Mouse (Mus musculus) adrenal gland, postnatal 4 days (tissue): ENCODE measurements at regions not wholly inside any gene's neighbourhood (a gene's known extent, or its start where the extent isn't known, plus 50 kb on each side); places are given as distances from the start of the nearest gene placed in this dataset. TPM values are rescaled to one million over a fixed set of nuclear protein-coding genes. Genes with fewer than 3 reads are reported as not detected.

Experiments used
- DNase-seq, 2 experiments: peaks; one replicate each; pipeline ENCODE4 v3.0.0; 2021 to 2022; ENCODE audit warnings: low spot score in 2 of 2, mixed read lengths in 2 of 2
- microRNA-seq: library from miRNA; unstranded; fragments of <30 nt; microRNA quantifications from one replicate; pipeline ENCODE4 v1.2.0, GENCODE M21; 2021

DNA sequence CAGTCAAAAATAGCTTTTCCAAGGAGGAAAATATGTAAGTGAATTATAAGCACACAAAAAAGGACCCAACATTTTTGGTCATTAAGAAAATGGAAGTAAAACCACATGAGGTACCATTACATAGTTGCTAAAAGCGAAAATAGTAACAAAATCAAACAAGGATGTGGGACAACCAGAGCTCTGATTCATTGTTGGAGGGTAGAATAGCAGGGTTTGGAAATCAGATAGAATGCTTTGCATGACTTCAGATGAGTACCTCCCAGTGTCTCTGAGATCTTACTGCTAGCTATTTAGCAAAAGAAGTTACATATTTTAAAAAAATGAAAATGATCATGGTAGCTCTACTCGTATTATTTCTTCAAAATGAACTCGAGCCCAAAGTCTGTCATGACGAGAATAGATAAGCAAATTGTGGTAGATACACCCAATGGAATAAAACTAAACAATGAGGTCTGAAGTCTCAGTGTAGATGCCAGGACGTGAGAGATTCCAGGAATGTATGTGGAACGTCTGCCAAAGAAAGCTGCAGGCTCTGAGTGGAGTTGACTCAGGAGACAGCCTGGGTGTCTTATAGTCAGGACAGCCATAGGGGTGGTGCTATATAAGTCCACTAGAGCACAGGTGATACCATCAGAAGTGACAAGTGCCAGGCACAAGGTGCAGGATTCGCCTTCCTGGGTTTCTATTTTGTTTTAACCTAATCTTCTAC, 113.2 kb upstream of the Pbx1 start:
- DNase-seq, result no peak

DNA sequence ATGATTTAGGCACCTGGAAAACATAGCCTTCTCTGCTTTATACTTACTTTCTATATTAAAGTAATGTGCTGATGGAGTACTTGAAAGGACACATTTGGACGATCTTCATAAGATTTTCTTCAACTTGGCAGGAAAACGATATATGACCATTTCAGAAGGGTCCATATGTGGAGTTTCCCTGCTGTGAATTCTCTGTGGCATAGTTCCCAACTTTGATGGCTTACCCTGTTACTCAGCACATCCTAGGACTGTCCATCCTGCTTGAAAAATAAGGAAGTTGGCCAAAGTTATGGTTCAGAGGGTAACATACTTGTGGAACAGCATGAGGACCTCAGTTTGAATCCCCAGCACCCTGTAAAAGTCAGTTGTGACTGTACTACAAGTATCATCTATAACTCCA, 109.2 kb upstream of the Pbx1 start:
- DNase-seq, result no peak

DNA sequence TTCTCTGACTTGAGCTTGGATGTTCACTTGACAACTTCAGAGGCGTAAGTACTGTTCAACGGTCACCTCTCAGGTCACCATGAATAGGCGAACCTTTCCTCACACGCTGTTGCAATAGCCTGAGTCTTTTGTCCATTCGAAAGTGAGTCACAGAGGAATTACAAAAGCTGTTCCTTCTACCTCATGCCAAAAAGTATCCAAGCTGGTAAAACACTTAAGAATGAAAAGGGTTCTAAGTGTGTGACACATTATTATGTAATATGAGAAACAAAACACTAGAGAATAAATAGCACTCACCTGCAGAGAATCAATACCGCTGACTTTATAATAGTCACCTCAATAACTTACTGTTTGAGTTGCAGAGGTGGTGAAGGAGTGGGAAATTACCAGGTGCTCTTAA, 86.0 kb upstream of the Pbx1 start:
- no peak for DNase-seq

DNA sequence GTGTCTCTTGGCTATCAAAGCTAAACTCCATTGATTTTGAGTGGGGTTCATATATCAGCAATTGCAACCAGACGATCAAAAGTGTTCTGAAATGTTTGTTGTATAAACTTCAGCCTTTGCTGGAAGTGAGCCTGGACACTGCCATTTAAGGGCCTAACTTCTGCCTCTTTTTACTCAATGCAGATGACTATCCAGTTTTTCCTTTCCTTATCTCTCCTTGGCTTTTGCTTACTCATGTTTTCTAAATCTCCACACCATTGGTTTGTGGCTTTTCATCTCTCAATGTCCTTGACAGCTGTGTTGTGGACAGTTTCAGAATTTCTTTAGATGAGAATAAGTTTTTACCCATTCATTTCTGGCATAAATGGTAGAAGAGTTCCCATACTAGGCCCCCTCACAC, 74.3 kb upstream of the Pbx1 start:
- DNase-seq, result no peak

DNA sequence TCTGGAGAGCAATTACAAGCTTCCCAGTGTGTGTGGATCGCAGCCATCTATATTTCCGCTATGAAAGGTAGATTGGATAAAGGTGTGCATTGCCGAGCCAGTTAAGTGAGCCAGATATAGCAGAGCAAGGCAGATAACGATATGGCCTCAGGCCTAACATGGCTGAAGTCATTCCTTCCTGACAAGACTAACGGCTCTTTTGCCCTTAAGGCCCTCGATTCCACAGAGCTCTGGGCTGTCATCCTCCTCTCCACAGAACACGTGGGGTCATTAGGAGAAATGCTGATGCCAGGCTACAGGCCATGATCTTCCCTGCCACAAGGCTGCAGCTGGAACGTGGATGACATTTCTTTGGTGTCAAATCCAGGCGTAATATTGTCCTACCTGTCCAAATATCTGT, 72.7 kb upstream of the Pbx1 start:
- no peak for DNase-seq

DNA sequence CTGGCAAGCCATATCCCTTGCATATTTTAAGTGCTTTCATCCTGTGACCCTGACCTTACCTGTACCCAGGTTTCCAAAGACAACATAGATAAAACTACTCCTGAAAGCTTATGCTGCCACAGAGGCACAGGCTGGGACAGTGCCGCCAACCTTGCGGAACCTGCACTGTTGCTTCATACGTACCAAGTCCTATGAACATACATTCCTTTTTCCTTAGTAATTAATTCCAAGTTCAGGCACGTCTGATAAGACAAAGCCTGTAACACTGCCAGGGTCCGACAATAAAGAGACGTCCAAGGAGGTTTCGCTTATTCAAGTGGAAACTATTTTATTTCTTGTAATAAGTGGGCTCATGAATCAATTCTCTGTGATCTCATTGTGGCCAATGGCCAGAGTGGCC, 70.2 kb upstream of the Pbx1 start:
- DNase-seq, result peak in 1 of 2 experiments; percentile 6

DNA sequence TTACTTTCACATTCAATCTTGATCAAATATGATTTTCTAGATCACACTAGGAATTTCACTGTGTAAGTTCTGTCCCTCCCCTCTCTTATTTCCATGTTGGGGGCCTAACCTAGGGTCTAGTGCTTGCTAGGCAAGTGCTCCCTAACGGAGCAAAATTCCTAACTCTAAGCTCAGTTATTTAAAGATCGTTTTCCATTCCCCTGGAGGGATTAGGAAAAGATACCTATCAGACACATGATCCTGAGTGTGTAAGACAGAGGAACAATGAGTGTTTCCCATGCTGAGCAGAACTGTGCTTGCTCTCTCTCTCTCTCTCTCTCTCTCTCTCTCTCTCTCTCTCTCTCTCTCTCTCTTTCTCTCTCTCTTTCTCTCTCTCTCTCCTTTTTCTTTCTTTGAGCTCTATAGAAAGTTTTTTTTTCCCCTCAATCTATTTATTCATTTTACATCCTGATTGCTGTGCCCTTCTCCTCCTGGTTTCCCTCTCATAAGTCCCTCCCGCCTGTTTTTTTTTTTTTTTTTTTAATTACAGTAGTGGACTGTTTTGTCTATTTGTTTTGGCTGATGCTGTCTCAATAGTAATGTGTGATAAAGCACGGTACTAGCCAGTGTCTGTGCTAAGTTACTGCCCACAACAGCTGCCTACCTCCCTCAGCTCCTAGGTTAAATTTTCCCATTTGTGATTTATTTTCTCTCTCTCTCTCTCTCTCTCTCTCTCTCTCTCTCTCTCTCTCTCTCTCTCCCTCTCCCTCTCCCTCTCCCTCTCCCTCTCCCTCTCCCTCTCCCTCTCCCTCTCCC, 69.5 kb upstream of the Pbx1 start:
- DNase-seq, result no peak

DNA sequence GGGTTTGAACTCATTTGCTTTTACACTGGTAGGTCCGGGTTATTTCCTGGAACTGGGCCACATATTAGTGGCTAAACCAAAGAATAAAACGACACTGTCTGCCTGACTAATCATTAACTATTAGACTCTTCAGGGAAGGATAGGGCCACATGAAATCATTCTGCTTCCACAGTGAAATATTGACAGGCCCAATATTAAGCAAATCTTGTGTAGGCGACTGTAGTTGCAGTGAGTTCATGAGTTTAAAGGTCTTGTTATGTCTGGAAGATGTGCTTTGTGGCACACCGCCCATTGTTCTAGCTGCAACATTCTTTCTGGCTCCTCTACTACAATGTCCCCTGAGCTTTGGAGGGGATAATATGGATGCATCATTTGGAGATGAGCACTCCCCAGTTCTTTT, 65.7 kb upstream of the Pbx1 start:
- no peak for DNase-seq

DNA sequence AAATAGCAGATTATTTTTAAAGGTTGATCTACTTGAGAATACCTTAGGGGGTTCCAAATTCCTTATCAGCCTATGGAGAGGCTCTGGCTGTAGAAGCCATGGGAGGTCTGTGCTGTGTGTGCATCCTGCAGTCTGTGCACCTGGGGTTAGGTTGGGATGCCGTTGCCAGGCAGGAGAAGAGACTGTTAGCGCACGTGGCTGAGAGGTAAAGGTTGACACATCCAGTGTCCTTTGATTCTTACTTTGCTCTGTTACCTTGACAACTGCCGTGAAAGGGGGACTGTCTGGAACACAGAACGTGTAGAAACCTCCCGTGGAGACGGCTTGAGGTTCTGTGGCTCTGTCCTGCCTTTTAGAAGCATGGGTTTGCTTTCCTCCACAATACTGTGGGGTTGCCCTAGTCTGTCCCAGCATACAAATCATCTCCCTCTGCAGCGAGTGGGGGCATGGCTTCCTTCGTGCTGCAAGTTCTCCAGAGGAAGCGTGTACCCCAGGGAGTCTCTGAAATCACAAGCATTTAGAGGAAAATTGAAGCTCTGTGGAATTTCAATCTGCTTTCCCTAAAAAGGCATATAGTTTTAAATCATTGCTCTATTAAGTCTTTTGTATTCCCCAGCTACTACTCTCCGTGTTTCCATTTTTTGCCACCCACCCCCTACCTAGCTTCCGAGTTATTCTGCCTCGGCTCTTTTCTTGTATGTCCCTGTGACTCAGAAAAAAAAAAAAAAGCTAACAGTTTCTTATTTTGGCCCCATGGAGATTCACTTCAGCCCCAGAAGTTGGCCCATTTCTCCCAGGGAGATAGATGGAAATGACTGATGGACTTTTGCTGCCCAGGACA, 63.8 kb upstream of the Pbx1 start:
- DNase-seq, result no peak

DNA sequence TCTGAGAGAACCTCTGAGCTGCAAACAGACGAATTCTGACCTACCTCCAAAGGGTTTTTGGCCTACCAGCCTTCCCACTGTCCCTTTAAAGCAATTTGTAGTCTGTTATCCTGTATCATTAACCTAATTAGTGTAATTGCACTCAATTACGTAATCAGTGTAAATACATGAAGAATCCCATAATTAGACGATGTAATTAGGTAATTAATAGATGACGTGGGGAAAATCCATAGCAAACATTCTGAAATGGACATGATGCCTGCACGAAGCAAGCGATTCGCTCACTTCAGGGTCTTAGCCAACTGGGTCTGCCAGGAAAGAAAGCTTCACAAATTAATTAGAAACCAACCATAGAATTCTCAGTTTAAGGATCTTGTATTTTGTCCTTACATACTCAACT, 55.4 kb upstream of the Pbx1 start:
- DNase-seq, result no peak

DNA sequence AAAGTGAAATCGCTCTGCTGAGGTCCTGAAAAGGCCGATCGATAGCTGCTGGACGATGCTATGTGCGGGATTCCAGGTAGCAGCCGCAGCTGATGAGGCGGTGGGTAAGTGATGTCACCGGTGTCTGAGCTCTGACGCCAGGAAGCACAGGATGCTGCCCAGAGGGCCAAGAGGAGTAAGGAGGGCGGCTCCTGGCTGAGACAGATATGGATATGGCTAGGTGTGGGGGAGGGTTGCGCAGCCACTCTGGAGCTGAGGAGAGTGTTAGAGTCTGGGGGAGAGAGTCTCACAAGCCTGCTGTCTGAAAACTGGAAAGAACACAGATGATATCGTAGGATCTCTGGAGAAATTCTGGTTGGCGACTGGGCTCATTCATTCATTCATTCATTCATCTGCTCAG, 51.6 kb upstream of the Pbx1 start:
- no peak for DNase-seq

Small RNAs in the stretch of these regions (microRNA-seq; reads per million reads assigned to microRNA genes)
- gene Mir6348 (not detected), gene Mir6354 (not detected)
